Mouse (Mus musculus): ENCODE results near the gene Cbfa2t2.
A peak's percentile ranks its signal among the peaks of the same experiment; 100 is the strongest.

Cbfa2t2 gene

DNA sequence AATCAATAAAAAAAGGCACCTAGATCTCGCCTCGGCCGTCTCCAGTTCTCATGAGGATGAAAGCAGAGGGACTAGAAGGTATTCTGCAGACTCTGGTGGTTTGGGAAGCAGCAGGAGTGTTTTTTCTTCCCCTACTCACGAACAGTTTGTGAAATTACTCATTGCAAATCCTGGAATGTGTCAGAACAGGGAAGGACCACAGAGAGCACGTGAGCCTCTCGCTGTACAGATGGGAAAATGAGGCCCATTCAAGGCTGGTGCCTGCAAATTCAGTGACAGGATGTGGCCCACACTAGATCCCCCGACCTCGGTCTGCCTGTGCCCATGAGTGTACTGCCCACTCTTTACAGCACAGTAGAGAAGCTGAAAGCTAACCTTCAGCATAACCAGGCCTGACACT lies 135.7 kb downstream of the Cbfa2t2 start:
- no peak for DNase-seq

GRCm38 (mm10) chr2:154572996-154573395 lies 136.7 kb downstream of the Cbfa2t2 start:
- no peak for DNase-seq

DNA sequence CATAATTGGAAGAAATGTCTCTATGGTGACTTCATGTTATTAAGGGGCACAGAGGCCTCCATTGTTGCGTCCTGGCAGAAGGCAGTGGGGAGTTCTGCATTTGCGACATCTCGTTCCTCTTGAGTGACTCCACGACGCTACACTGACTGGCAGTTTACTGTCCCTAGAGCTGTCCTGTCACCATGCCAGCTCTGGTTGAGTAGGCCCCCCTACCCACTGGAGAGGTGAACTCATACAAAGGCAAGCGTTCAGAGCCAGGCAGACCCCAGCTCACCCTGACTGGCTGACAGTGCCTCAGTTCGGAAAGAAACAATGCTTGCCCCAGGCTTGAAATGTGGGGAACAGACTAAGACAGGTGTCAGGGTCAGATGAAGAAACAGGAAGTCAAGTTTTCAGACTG lies 138.0 kb downstream of the Cbfa2t2 start:
- DNase-seq: no peak

- no peak for DNase-seq
Measured at GRCm38 (mm10) chr2:154576876-154577743, 140.8 kb downstream of the Cbfa2t2 start.

DNA sequence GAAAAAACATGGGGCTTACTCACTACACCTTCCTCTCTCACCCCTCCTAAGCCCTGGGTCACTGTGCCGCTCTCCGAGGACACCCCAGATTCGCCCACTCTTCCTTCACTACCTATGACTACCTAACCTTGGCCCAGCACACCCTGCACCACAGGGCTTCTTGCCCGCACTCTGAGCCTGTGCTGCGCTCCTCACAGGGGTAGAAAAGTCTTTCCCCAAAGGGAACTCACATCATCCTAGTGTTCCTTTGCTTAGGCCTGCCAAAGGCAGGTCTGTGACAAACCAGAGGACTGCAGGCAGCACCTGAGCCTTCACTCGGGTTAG lies 141.4 kb downstream of the Cbfa2t2 start:
- no peak for DNase-seq

DNA sequence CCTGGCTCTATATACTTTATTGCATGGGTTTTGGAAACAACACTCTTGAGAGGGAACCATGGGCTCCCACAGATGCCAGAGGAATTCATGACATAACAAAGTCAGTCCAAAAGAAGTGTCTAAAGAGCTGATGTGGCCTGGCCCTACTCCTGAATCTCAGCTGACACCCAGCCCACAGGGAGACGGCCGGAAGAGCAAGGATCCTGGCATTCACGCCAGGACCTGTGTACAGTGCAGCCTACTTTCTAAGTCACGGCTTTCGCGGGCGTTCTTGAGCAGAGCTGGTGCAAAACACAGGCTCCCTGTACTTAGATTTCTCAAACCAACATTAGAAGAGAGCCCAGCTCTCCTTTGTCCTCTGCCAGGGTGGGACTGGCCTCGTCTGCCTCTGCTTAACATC lies 144.3 kb downstream of the Cbfa2t2 start:
- DNase-seq: no peak

- DNase-seq: no peak
Measured at GRCm38 (mm10) chr2:154581421-154581820, 145.1 kb downstream of the Cbfa2t2 start.

DNA sequence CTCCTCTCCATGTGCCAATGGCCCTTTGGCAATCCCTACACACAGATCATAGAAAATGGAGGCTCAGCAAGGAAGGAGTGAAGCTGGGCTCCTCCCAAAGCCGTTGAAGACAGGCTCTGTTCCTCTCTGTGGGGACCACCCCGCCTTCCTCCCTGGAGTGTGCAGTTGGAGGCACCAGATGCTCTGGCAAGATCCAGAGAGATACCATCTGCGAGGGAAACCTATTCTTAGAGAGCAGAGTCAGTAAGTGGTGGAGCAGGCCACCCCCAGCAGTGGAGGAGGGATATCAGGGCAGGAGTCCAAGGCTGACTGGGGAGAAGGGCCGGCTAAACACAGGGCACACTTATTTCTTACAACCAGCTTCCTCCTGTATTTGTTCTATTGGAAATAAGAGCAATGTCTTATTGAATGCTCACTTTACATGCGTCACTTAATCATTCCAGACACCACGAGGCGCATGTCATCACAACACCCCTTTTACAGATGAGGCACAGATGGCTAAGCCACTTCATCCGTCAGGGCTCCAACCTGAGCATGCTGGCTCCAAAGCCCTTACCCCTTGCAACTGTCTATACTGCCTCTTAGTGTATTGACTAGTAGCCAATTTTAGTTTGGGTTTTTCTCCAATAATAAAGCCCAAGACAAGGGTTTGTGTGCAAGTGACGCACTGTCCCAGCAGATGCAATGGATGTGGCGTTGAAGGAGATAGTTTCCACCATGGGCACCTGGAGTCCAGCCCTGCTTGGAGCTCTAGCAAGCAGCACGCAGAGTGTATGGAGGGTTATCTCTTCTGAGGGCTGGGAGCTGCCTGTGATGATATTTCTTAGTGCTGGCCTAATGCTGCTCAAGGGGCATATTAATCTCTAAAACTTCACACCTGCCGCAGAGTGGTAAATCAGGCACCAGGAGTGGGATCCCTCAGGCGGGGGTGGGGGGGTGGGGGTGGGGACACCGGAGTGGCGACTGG lies 147.9 kb downstream of the Cbfa2t2 start:
- DNase-seq: no peak

DNA sequence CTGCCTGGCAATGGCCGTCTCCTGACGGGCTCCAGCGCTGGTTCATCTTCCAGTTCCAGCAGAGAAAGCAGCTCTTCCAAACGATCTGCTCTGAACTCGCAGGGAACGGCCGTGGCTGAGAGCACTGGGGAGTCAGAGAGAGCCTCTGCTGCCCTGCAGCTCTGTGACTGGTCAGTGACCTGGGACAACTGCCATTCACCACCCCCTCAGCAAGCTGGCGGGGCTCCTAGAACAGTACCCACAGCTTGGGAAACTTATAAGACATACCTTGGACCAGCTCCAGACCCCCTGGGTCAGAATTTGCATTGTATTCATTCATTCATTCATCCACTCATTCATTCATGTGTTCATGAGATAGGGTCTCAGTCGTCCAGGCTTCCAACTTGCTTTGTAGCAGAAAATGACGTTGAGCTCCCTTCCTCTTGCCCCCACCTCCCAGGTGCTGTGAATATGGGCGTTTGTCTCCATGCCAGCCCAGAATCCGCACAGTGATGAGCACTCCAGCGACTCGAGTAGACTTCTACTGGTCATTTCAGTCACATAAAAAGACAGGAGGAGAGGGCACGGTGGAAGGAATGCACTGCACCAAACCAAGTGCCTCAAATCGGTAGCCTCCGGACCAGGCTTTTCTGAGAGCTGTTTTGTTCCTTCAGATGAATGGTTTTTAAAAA lies 148.8 kb downstream of the Cbfa2t2 start:
- no peak for DNase-seq

DNA sequence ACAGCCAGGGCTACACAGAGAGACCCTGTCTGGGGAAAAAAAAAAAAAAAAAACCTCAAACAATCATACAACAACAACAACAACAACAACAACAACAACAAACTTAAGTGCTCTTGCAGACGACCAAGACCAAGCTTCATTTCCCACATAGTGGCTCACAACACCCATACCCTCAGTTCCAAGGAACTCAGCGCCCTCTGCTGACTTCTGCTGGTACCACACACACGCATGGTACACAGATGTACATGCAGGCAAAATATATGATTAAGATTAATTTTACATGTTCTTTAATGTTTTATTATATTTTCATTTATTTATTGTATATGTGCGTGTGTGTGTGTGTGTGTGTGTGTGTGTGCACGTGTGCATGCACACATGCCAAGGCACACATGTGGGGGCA lies 150.1 kb downstream of the Cbfa2t2 start:
- DNase-seq: peak; percentile 42
